Mouse (Mus musculus) cerebellum, adult 2 months (tissue): ENCODE measurements at regions not wholly inside any gene's neighbourhood (a gene's known extent, or its start where the extent isn't known, plus 50 kb on each side); places are given as distances from the start of the nearest gene placed in this dataset.

Experiments used
- DNase-seq, 2 experiments: peaks; one replicate each; pipeline ENCODE4 v3.0.0; 2021
- H3K27ac ChIP-seq: fragments of 200-500 bp; 2 replicates; pipeline ENCODE4 v1.5.1; 2012; ENCODE audit warnings: low read length, control low read depth, inconsistent platforms; ENCODE audit not compliant: insufficient read depth
- H3K27me3 ChIP-seq: fragments of 200-500 bp; 2 replicates; pipeline ENCODE4 v1.6.1; 2012; ENCODE audit warnings: inconsistent platforms, mild to moderate bottlenecking, low read length, moderate library complexity; ENCODE audit not compliant: control insufficient read depth, insufficient read depth
- H3K4me1 ChIP-seq: fragments of 200-500 bp; 2 replicates; pipeline ENCODE4 v1.6.1; 2011; ENCODE audit warnings: low read length; ENCODE audit not compliant: control insufficient read depth, insufficient read depth
- H3K4me3 ChIP-seq: fragments of 200-500 bp; replicated peaks from 2 replicates; pipeline ENCODE3; 2011; ENCODE audit warnings: mild to moderate bottlenecking, low read depth, low read length, control low read depth; ENCODE audit not compliant: insufficient read depth
- CTCF ChIP-seq: fragments of 200-500 bp; IDR thresholded peaks from 2 replicates; pipeline ENCODE4 v1.5.1; 2011; ENCODE audit warnings: low read depth, mild to moderate bottlenecking, control low read depth, low read length, moderate library complexity, borderline replicate concordance; ENCODE audit not compliant: insufficient read depth
- POLR2A ChIP-seq: fragments of 200-500 bp; IDR thresholded peaks from 2 replicates; pipeline ENCODE4 v1.6.1; 2011; ENCODE audit warnings: low read length, control low read depth, borderline replicate concordance; ENCODE audit not compliant: insufficient read depth
- WGBS: fragments of 180-500 bp; shearing (Covaris S2); methylation state at CpG from one replicate; pipeline ENCODE4 v1.1.7; 2018; 5-methylcytosine and 5-hydroxymethylcytosine counted together

DNA sequence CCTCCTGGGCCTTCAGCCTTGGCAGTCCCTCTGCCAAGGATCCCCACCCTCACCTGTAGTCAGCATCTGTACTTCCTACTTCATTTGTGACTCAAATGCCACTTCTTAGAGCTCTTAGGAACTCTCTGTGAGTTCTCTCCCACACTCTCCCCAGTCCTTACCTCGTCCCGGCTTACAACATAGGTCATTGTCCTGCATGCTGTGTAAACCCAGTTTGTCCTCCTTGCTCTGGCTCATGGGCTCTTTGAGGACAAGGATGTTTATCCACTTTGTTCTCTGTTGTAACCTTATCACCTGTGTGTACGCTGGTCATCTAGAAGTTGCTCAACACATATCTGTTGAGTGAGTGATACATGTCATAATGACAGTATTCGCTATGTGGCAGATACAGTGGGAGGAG is 94.9 kb upstream of the Vps8 start:
- Histone ChIP-seq H3K27ac (no peak overlapping the region), H3K27me3 (no peaks in the 10 kb centered on the region), H3K4me1 (no peaks in the 10 kb centered on the region), H3K4me3 (no peak overlapping the region)
- DNase-seq: no peak
- 96% methylated on average over 4 of the region's 4 CpGs for WGBS
- TF ChIP-seq POLR2A (no peak), CTCF (no peak)

DNA sequence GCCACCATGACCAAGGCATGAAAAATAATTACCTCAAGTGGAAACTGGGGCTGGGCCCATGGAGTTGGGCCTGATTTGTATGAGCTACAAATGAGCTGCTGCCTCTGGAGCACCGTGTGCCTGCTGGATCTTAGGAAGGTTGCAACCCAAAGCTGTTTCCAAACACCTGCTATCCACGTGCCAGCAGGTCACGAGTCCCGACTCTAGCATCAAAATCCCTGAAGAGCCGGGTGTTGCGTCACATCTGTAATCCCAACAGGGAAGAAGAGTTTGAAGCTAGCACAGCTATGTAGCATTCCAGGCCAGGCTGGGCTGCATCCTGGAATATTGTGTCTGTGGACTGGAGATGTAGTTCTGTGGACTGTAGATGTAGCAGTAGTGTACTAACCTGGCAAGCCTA is 93.7 kb upstream of the Vps8 start:
- no peak overlapping the region for H3K4me3 ChIP-seq
- DNase-seq: no peak

DNA sequence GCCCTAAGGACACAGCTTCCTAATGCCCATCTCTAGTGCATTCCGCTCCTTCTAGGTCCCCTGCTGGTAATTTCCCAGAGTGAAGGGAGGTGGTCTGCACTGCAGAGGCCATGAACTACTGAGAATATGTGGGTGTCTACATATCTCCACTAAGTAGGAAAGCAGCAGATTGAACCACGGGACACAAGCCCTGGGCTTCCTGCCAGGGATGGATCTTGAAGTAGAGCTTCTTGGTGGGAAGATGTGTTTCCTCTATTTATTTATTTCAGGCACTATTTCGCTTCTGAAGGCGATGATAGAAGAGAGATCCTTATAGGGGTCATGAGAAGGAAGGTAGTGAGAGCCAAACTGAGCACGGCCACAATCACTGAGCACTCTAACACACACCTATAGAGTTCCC is 91.7 kb upstream of the Vps8 start:
- Histone ChIP-seq H3K4me3 (no peak overlapping the region), H3K27me3 (no peaks in the 10 kb centered on the region), H3K27ac (no peak overlapping the region), H3K4me1 (no peaks in the 10 kb centered on the region; the same call in 1 of the 2 replicates)
- peak; percentile 26 to 40 for DNase-seq
- 70% methylated on average over 5 of the region's 5 CpGs for WGBS
- no peak for TF ChIP-seq POLR2A
- no peak for TF ChIP-seq CTCF

More for the DNA sequence above, 93.7 kb upstream of the Vps8 start:
- no peak overlapping the region for H3K27ac ChIP-seq
- TF ChIP-seq POLR2A: no peak
- no peak for TF ChIP-seq CTCF
- no peaks in the 10 kb centered on the region for H3K27me3 ChIP-seq
- WGBS: 81% methylated on average over 6 of the region's 6 CpGs
- no peaks in the 10 kb centered on the region; the same call in 1 of the 2 replicates for H3K4me1 ChIP-seq

DNA sequence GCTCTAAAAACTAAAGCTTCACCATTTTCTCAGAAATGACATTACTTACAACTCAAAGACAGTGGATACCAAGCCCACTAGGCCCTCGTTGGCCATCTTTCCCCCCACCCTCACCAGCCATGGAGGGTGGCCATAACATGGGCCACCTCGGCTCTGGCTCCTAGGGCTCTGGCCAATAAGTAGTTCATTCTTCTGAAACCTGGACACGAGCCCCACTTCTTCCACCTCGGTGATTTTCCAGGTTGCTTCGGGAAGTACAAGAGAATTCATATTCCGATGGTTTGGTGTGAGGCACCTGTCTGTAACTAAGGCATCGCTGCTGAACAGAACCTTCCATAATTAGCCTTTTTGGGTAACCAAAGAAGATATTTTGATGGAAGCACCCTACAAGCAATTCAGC is 90.5 kb upstream of the Vps8 start:
- peak; percentile 56 to 64 for DNase-seq
- Histone ChIP-seq H3K27ac (no peak overlapping the region; the same call in 1 of the 2 replicates), H3K27me3 (no peaks in the 10 kb centered on the region), H3K4me1 (no peaks in the 10 kb centered on the region; the same call in 1 of the 2 replicates), H3K4me3 (peak overlapping the region; percentile 78)
- 3% methylated on average over 7 of the region's 7 CpGs for WGBS
- TF ChIP-seq CTCF: no peak
- no peak for TF ChIP-seq POLR2A

DNA sequence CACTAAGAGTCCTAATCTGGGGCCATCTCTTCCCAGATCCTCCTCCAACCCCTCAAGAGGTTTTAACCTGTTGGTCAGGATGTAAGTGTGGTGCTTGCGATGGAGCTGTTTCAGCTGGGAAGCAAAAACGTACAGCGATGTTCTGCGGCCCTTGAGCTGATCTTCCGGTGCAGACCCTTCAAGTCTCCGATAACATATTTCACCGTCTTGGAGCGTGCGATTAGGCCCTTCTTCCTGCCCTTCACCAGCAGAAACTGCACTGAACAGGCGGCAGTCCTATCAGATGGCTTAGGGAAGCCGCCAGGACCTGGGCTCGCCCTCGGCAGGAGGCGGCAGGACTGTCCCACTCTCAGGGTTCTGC is 90.1 kb upstream of the Vps8 start:
- Histone ChIP-seq H3K4me1 (no peaks in the 10 kb centered on the region; the same call in 1 of the 2 replicates), H3K4me3 (peak overlapping the region; percentile 78), H3K27me3 (no peaks in the 10 kb centered on the region), H3K27ac (peak overlapping the region; percentile 89)
- TF ChIP-seq CTCF (no peak), POLR2A (no peak)
- 2% methylated on average over 14 of the region's 14 CpGs for WGBS
- no peak for DNase-seq

DNA sequence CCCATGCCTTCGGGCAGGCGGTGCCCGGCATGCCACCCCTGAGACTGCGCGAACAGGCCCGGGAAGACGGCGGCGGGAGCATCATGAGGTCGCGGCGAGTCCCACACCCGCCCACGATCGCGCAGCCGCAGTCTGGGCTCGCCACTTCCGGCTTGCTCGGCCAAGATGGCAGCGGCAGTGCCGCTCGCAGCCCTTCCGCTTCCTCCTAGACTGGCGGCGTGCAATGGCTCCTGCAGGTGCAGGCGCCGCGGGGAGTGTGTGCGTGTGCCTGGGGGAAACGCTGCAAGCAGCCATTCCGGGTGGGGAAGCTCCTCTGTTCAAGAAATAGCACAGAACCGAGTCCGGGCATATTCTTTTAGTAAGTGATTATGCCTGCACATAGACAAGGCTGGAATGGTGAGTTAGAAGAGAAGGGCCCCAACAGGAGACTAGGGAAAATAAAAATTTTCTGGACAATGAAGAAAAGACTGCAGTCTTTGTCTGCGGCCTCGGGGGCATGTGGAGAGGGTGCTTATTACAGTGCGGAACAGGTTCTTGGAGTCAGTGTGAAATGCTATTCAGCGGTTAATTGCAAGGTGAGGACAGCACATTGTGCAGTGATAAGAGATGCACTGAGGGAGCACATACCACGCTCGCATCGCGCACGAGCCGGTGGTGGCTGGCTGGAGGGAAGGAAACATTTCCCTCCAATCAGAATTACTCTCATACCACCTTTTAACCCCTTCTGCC is 89.5 kb upstream of the Vps8 start:
- peak overlapping the region; percentile 78 for H3K4me3 ChIP-seq
- H3K27ac ChIP-seq: peak overlapping the region; percentile 89
- no peaks in the 10 kb centered on the region; the same call in 1 of the 2 replicates for H3K4me1 ChIP-seq
- TF ChIP-seq POLR2A (peak; percentile 93), CTCF (no peak)
- WGBS: 1% methylated on average over 44 of the region's 44 CpGs
- no peaks in the 10 kb centered on the region for H3K27me3 ChIP-seq
- DNase-seq: peak; percentile 95

DNA sequence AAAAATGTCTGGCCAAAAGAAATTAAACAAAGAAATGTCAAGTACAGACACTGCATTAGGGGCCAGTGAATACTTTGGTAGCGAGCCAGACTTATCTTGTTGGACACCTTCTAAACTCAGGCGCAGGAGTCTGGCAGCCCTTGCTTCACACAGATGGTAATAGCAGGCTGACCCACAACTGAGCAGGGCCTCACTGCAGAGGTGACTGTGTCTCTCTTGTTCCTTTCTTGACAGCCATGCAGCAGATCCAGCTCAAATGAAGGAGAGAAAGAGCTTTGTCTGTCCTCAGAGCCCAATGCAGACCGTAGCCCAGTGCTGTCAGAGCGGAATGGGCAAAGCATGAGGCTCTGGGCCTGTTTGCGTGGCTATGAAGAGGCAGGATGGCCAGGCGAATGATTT is 83.9 kb upstream of the Vps8 start:
- H3K4me1 ChIP-seq: peaks cover 9% of the 10 kb centered on the region
- no peaks in the 10 kb centered on the region for H3K27me3 ChIP-seq
- DNase-seq: peak in 1 of 2 experiments; percentile 47
- WGBS: 44% methylated on average over 6 of the region's 6 CpGs
- no peak for TF ChIP-seq POLR2A
- no peak for TF ChIP-seq CTCF
- H3K4me3 ChIP-seq: no peak overlapping the region
- H3K27ac ChIP-seq: peak overlapping the region; percentile 23

DNA sequence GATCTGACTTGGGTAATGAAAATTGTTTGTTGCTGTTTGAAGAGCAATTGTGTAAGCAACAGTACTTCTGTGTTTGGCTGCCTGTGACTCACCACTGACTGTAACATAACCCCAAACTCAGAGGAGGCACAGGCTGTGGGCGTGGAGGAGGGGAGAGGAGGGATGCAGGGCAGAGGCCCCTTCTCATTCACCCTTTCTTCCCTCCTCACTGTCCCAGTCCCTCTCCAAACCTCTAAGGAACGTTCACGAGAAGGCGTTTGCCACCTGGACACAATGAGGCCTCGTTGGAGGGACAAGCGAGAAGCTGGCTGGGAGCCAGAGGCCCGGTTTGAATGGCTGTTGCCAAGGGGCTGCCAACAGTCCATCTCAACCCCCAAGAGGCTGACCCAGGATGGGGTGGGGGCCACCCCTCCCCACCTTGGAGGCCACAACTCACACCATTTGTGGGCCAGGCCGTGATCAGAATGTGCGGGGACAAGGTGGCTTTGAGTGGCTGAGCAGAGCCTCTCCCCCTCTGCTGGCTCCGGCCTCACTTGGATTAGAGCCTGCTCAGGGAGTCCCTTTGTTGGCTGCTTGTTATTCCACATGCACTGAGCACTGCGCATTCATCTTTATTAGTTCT is 83.3 kb upstream of the Vps8 start:
- TF ChIP-seq CTCF (no peak), POLR2A (no peak)
- Histone ChIP-seq H3K27ac (peak overlapping the region; percentile 23), H3K4me3 (no peak overlapping the region), H3K27me3 (no peaks in the 10 kb centered on the region), H3K4me1 (peaks cover 9% of the 10 kb centered on the region)
- WGBS: 9% methylated on average over 11 of the region's 11 CpGs
- DNase-seq: peak; percentile 66 to 72
